Mouse (Mus musculus): ENCODE data around the gene Gm17657. TPM values are rescaled to one million over a fixed set of nuclear protein-coding genes. Genes with fewer than 3 reads are reported as not detected.

Gene Gm17657
- polyA plus RNA-seq, 1 experiment from 2014 or later: not detected

- ATAC-seq: no peak
- Histone ChIP-seq H3K9me3 (replicated peaks; ENCODE audit: control insufficient read depth, low read length, poor library complexity, severe bottlenecking) (no peaks in the 10 kb centered on the region; the same call in 1 of the 2 replicates), H3K27me3 (ENCODE audit: control insufficient read depth, insufficient read depth, low read depth, low read length) (no peaks in the 10 kb centered on the region), H3K27ac (ENCODE audit: low read length) (no peak overlapping the region), H3K9ac (ENCODE audit: low read depth, low read length) (no peak overlapping the region), H3K4me2 (ENCODE audit: low read length) (no peak overlapping the region), H3K4me3 (ENCODE audit: low read depth, low read length) (no peak overlapping the region), H3K4me1 (ENCODE audit: control insufficient read depth, insufficient read depth, low read length) (peaks cover 5% of the 10 kb centered on the region; the same call in 1 of the 2 replicates), H3K36me3 (ENCODE audit: control insufficient read depth, insufficient read depth, low read length) (no peaks in the 10 kb centered on the region)
- WGBS: 86% methylated on average over 3 of the region's 3 CpGs
These were observed 63.9 kb downstream of the Gm17657 start for GRCm38 (mm10) chr17:29485336-29486233.

GRCm38 (mm10) chr17:29484431-29484830 lies 65.0 kb downstream of the Gm17657 start:
- peaks cover 5% of the 10 kb centered on the region; the same call in 1 of the 2 replicates for H3K4me1 ChIP-seq (ENCODE audit: control insufficient read depth, insufficient read depth, low read length)
- H3K9me3 ChIP-seq (replicated peaks; ENCODE audit: control insufficient read depth, low read length, poor library complexity, severe bottlenecking): no peaks in the 10 kb centered on the region; the same call in 1 of the 2 replicates
- 83% methylated on average over 2 of the region's 2 CpGs for WGBS
- H3K9ac ChIP-seq (ENCODE audit: low read depth, low read length): no peak overlapping the region
- no peak overlapping the region for H3K4me3 ChIP-seq (ENCODE audit: low read depth, low read length)
- no peaks in the 10 kb centered on the region for H3K27me3 ChIP-seq (ENCODE audit: control insufficient read depth, insufficient read depth, low read depth, low read length)
- no peak overlapping the region for H3K4me2 ChIP-seq (ENCODE audit: low read length)
- H3K27ac ChIP-seq (ENCODE audit: low read length): no peak overlapping the region
- no peak for ATAC-seq
- H3K36me3 ChIP-seq (ENCODE audit: control insufficient read depth, insufficient read depth, low read length): no peaks in the 10 kb centered on the region

GRCm38 (mm10) chr17:29483282-29483681 lies 66.2 kb downstream of the Gm17657 start:
- Histone ChIP-seq H3K9ac (ENCODE audit: low read depth, low read length) (no peak overlapping the region), H3K4me2 (ENCODE audit: low read length) (no peak overlapping the region), H3K9me3 (replicated peaks; ENCODE audit: control insufficient read depth, low read length, poor library complexity, severe bottlenecking) (no peaks in the 10 kb centered on the region; the same call in 1 of the 2 replicates), H3K36me3 (ENCODE audit: control insufficient read depth, insufficient read depth, low read length) (no peaks in the 10 kb centered on the region), H3K4me3 (ENCODE audit: low read depth, low read length) (no peak overlapping the region), H3K27me3 (ENCODE audit: control insufficient read depth, insufficient read depth, low read depth, low read length) (no peaks in the 10 kb centered on the region), H3K27ac (ENCODE audit: low read length) (no peak overlapping the region), H3K4me1 (ENCODE audit: control insufficient read depth, insufficient read depth, low read length) (no peaks in the 10 kb centered on the region)
- WGBS: 98% methylated on average over 2 of the region's 2 CpGs
- ATAC-seq: no peak

GRCm38 (mm10) chr17:29482632-29483031 lies 66.8 kb downstream of the Gm17657 start:
- Histone ChIP-seq H3K4me1 (ENCODE audit: control insufficient read depth, insufficient read depth, low read length) (no peaks in the 10 kb centered on the region), H3K9me3 (replicated peaks; ENCODE audit: control insufficient read depth, low read length, poor library complexity, severe bottlenecking) (no peaks in the 10 kb centered on the region; the same call in 1 of the 2 replicates), H3K27me3 (ENCODE audit: control insufficient read depth, insufficient read depth, low read depth, low read length) (no peaks in the 10 kb centered on the region), H3K9ac (ENCODE audit: low read depth, low read length) (no peak overlapping the region), H3K4me3 (ENCODE audit: low read depth, low read length) (no peak overlapping the region), H3K27ac (ENCODE audit: low read length) (no peak overlapping the region), H3K36me3 (ENCODE audit: control insufficient read depth, insufficient read depth, low read length) (no peaks in the 10 kb centered on the region), H3K4me2 (ENCODE audit: low read length) (no peak overlapping the region)
- 89% methylated on average over 7 of the region's 7 CpGs for WGBS
- no peak for ATAC-seq

- Histone ChIP-seq H3K27me3 (ENCODE audit: control insufficient read depth, insufficient read depth, low read depth, low read length) (no peaks in the 10 kb centered on the region), H3K9me3 (replicated peaks; ENCODE audit: control insufficient read depth, low read length, poor library complexity, severe bottlenecking) (no peaks in the 10 kb centered on the region; the same call in 1 of the 2 replicates), H3K4me3 (ENCODE audit: low read depth, low read length) (no peak overlapping the region), H3K4me2 (ENCODE audit: low read length) (no peak overlapping the region), H3K27ac (ENCODE audit: low read length) (no peak overlapping the region), H3K9ac (ENCODE audit: low read depth, low read length) (no peak overlapping the region), H3K36me3 (ENCODE audit: control insufficient read depth, insufficient read depth, low read length) (no peaks in the 10 kb centered on the region), H3K4me1 (ENCODE audit: control insufficient read depth, insufficient read depth, low read length) (no peaks in the 10 kb centered on the region)
- ATAC-seq: no peak
- 80% methylated on average over 2 of the region's 2 CpGs for WGBS
These were observed 69.2 kb downstream of the Gm17657 start for GRCm38 (mm10) chr17:29480256-29480655.

- WGBS: 95% methylated on average over 4 of the region's 4 CpGs
- no peak for ATAC-seq
These were observed 71.2 kb downstream of the Gm17657 start for GRCm38 (mm10) chr17:29478271-29478670.

GRCm38 (mm10) chr17:29477357-29477756 lies 72.1 kb downstream of the Gm17657 start:
- H3K36me3 ChIP-seq (ENCODE audit: control insufficient read depth, insufficient read depth, low read length): no peaks in the 10 kb centered on the region
- WGBS: 89% methylated on average over 10 of the region's 10 CpGs
- H3K4me2 ChIP-seq (ENCODE audit: low read length): no peak overlapping the region
- no peak for ATAC-seq
- no peaks in the 10 kb centered on the region for H3K27me3 ChIP-seq (ENCODE audit: control insufficient read depth, insufficient read depth, low read depth, low read length)
- no peak overlapping the region for H3K4me3 ChIP-seq (ENCODE audit: low read depth, low read length)
- no peaks in the 10 kb centered on the region for H3K4me1 ChIP-seq (ENCODE audit: control insufficient read depth, insufficient read depth, low read length)
- no peak overlapping the region for H3K9ac ChIP-seq (ENCODE audit: low read depth, low read length)
- H3K9me3 ChIP-seq (replicated peaks; ENCODE audit: control insufficient read depth, low read length, poor library complexity, severe bottlenecking): no peaks in the 10 kb centered on the region
- no peak overlapping the region for H3K27ac ChIP-seq (ENCODE audit: low read length)

More at GRCm38 (mm10) chr17:29478271-29478670, 71.2 kb downstream of the Gm17657 start:
- no peaks in the 10 kb centered on the region; the same call in 1 of the 2 replicates for H3K9me3 ChIP-seq (replicated peaks; ENCODE audit: control insufficient read depth, low read length, poor library complexity, severe bottlenecking)
- H3K9ac ChIP-seq (ENCODE audit: low read depth, low read length): no peak overlapping the region
- no peak overlapping the region for H3K27ac ChIP-seq (ENCODE audit: low read length)
- no peak overlapping the region for H3K4me2 ChIP-seq (ENCODE audit: low read length)
- no peaks in the 10 kb centered on the region for H3K27me3 ChIP-seq (ENCODE audit: control insufficient read depth, insufficient read depth, low read depth, low read length)
- no peaks in the 10 kb centered on the region for H3K36me3 ChIP-seq (ENCODE audit: control insufficient read depth, insufficient read depth, low read length)
- no peaks in the 10 kb centered on the region for H3K4me1 ChIP-seq (ENCODE audit: control insufficient read depth, insufficient read depth, low read length)
- H3K4me3 ChIP-seq (ENCODE audit: low read depth, low read length): no peak overlapping the region

- Histone ChIP-seq H3K27me3 (ENCODE audit: control insufficient read depth, insufficient read depth, low read depth, low read length) (no peaks in the 10 kb centered on the region), H3K4me1 (ENCODE audit: control insufficient read depth, insufficient read depth, low read length) (no peaks in the 10 kb centered on the region), H3K27ac (ENCODE audit: low read length) (no peak overlapping the region), H3K4me2 (ENCODE audit: low read length) (no peak overlapping the region), H3K9ac (ENCODE audit: low read depth, low read length) (no peak overlapping the region), H3K9me3 (replicated peaks; ENCODE audit: control insufficient read depth, low read length, poor library complexity, severe bottlenecking) (no peaks in the 10 kb centered on the region), H3K4me3 (ENCODE audit: low read depth, low read length) (no peak overlapping the region), H3K36me3 (ENCODE audit: control insufficient read depth, insufficient read depth, low read length) (no peaks in the 10 kb centered on the region)
- no peak for ATAC-seq
- 79% methylated on average over 4 of the region's 4 CpGs for WGBS
These were observed 73.0 kb downstream of the Gm17657 start for GRCm38 (mm10) chr17:29476461-29476860.

GRCm38 (mm10) chr17:29475142-29475541 lies 74.3 kb downstream of the Gm17657 start:
- H3K4me3 ChIP-seq (ENCODE audit: low read depth, low read length): no peak overlapping the region
- H3K4me2 ChIP-seq (ENCODE audit: low read length): no peak overlapping the region
- no peak overlapping the region for H3K27ac ChIP-seq (ENCODE audit: low read length)
- no peaks in the 10 kb centered on the region for H3K9me3 ChIP-seq (replicated peaks; ENCODE audit: control insufficient read depth, low read length, poor library complexity, severe bottlenecking)
- H3K4me1 ChIP-seq (ENCODE audit: control insufficient read depth, insufficient read depth, low read length): no peaks in the 10 kb centered on the region
- WGBS: 98% methylated on average over 3 of the region's 3 CpGs
- no peaks in the 10 kb centered on the region for H3K36me3 ChIP-seq (ENCODE audit: control insufficient read depth, insufficient read depth, low read length)
- H3K9ac ChIP-seq (ENCODE audit: low read depth, low read length): no peak overlapping the region
- H3K27me3 ChIP-seq (ENCODE audit: control insufficient read depth, insufficient read depth, low read depth, low read length): no peaks in the 10 kb centered on the region
- no peak for ATAC-seq

Measured in midbrain, embryonic 16.5 days (tissue).